Mouse (Mus musculus) liver, adult 2 months (tissue): ENCODE data around the gene Kcnk10.

Experiments used
- CTCF ChIP-seq: fragments of 200-500 bp; IDR thresholded peaks from 2 replicates; pipeline ENCODE4 v1.5.1; 2011; ENCODE audit warnings: low read depth, low read length, control low read depth
- POLR2A ChIP-seq: fragments of 200-500 bp; IDR thresholded peaks from 2 replicates; pipeline ENCODE4 v1.6.1; 2011; ENCODE audit warnings: low read length, control low read depth; ENCODE audit not compliant: insufficient read depth; ENCODE audit errors: extremely low read depth

GRCm38 (mm10) chr12:98544545-98545250 lies 33.4 kb downstream of the Kcnk10 start:
- no peak for TF ChIP-seq POLR2A
- no peak for TF ChIP-seq CTCF
